Mouse (Mus musculus): ENCODE results near the gene Serpinb1b.

Serpinb1b gene

GRCm38 (mm10) chr13:33095575-33095974 lies 17.2 kb downstream of the Serpinb1b start:
- no peak for DNase-seq

DNA sequence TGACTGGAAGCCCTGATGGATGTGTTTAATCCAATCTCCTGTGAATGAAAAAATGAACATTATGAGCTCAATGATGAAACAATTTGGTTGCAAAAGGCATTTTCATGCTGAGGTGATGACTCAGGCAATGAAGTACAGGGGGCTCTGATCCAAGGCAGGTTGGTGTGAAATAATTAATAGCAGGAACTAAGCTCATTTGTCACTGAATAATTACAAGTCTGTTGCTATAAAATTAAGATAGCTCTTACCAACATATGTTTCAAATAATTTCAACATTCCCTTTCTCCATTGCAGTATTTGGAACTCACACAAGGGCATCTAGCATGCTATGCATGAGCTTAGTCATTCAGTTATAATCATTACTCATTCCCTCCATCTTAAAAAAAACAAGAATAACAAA lies 27.3 kb downstream of the Serpinb1b start:
- DNase-seq: no peak

GRCm38 (mm10) chr13:33113054-33113453 lies 34.7 kb downstream of the Serpinb1b start:
- peak; percentile 0 for DNase-seq

GRCm38 (mm10) chr13:33137717-33138116 lies 59.3 kb downstream of the Serpinb1b start:
- no peak for DNase-seq

GRCm38 (mm10) chr13:33141435-33141834 lies 63.1 kb downstream of the Serpinb1b start:
- DNase-seq: no peak
